Mouse (Mus musculus) midbrain, embryonic 12.5 days (tissue): ENCODE results near the gene Calcrl. TPM values are rescaled to one million over a fixed set of nuclear protein-coding genes. Genes with fewer than 3 reads are reported as not detected.

Source experiments
- ATAC-seq: fragments of 200-750 bp; cut with Nextera tagmentation; 2 replicates; pipeline ENCODE4 v1.8.0; 2017; ENCODE audit warnings: low read depth, moderate TSS enrichment, moderate library complexity; ENCODE audit not compliant: low FRiP score
- H3K27ac ChIP-seq: fragments of 300-500 bp; sonication (generic); replicated peaks from 2 replicates; pipeline ENCODE4 v1.5.1; 2016; ENCODE audit warnings: mild to moderate bottlenecking
- H3K27me3 ChIP-seq: fragments of 300-500 bp; sonication (generic); 2 replicates; pipeline ENCODE4 v1.6.1; 2016; ENCODE audit warnings: mild to moderate bottlenecking
- H3K36me3 ChIP-seq: fragments of 300-500 bp; sonication (generic); 2 replicates; pipeline ENCODE4 v1.6.1; 2016
- H3K4me1 ChIP-seq: fragments of 300-500 bp; sonication (generic); 2 replicates; pipeline ENCODE4 v1.6.1; 2016
- H3K4me2 ChIP-seq: fragments of 300-500 bp; sonication (generic); replicated peaks from 2 replicates; pipeline ENCODE4 v1.6.1; 2016; ENCODE audit warnings: mild to moderate bottlenecking, moderate library complexity
- H3K4me3 ChIP-seq: fragments of 300-500 bp; sonication (generic); 2 replicates; pipeline ENCODE4 v1.5.1; 2016; ENCODE audit warnings: mild to moderate bottlenecking
- H3K9ac ChIP-seq: fragments of 300-500 bp; sonication (generic); replicated peaks from 2 replicates; pipeline ENCODE4 v1.6.1; 2016; ENCODE audit warnings: mild to moderate bottlenecking, moderate library complexity
- H3K9me3 ChIP-seq: fragments of 300-500 bp; sonication (generic); 2 replicates; pipeline ENCODE4 v1.6.1; 2016; ENCODE audit warnings: mild to moderate bottlenecking
- WGBS: fragments of 180-500 bp; shearing (Covaris S2); methylation state at CpG from one replicate; pipeline ENCODE4 v1.1.7; 2016; 5-methylcytosine and 5-hydroxymethylcytosine counted together
- polyA plus RNA-seq: library from polyadenylated mRNA; unstranded; fragments of >200 nt; fragmentation: Nextera tagmentation; extraction: Ambion mirVana; gene quantifications from 2 replicates; pipeline ENCODE4 v1.2.1, GENCODE M21; 2016

The Calcrl gene
- polyA plus RNA-seq, 1 experiment from 2014 or later = 11.5 TPM

- H3K4me3 ChIP-seq = no peak overlapping the region
- no peaks in the 10 kb centered on the region for H3K9me3 ChIP-seq
- 85% methylated on average over 6 of the region's 6 CpGs for WGBS
- no peaks in the 10 kb centered on the region for H3K36me3 ChIP-seq
- no peak overlapping the region for H3K9ac ChIP-seq
- ATAC-seq = peak; percentile 62; the same call in 1 of the 2 replicates
- H3K27ac ChIP-seq = no peak overlapping the region
- no peak overlapping the region for H3K4me2 ChIP-seq
- H3K27me3 ChIP-seq = no peaks in the 10 kb centered on the region
- H3K4me1 ChIP-seq = no peaks in the 10 kb centered on the region
These were observed 62.2 kb downstream of the Calcrl start for GRCm38 (mm10) chr2:84362779-84363719.

- Histone ChIP-seq H3K4me1 (no peaks in the 10 kb centered on the region), H3K4me3 (no peak overlapping the region), H3K9ac (no peak overlapping the region), H3K27me3 (no peaks in the 10 kb centered on the region), H3K4me2 (no peak overlapping the region), H3K36me3 (no peaks in the 10 kb centered on the region), H3K27ac (no peak overlapping the region), H3K9me3 (no peaks in the 10 kb centered on the region)
- no peak for ATAC-seq
- 65% methylated on average over 3 of the region's 3 CpGs for WGBS
These were observed 66.4 kb downstream of the Calcrl start for GRCm38 (mm10) chr2:84358690-84359343.

GRCm38 (mm10) chr2:84355281-84355680 is 69.9 kb downstream of the Calcrl start:
- H3K4me2 ChIP-seq = no peak overlapping the region
- 88% methylated on average over 4 of the region's 4 CpGs for WGBS
- ATAC-seq = no peak

GRCm38 (mm10) chr2:84347376-84347775 is 77.8 kb downstream of the Calcrl start:
- no peak overlapping the region for H3K27ac ChIP-seq
- no peaks in the 10 kb centered on the region for H3K36me3 ChIP-seq
- H3K4me2 ChIP-seq = no peak overlapping the region
- no peaks in the 10 kb centered on the region for H3K4me1 ChIP-seq
- no peak overlapping the region for H3K9ac ChIP-seq
- no peak for ATAC-seq
- H3K4me3 ChIP-seq = no peak overlapping the region
- WGBS = 83% methylated on average over 2 of the region's 2 CpGs
- no peaks in the 10 kb centered on the region for H3K9me3 ChIP-seq
- no peaks in the 10 kb centered on the region for H3K27me3 ChIP-seq

More at GRCm38 (mm10) chr2:84355281-84355680, 69.9 kb downstream of the Calcrl start:
- H3K4me1 ChIP-seq = no peaks in the 10 kb centered on the region
- H3K36me3 ChIP-seq = no peaks in the 10 kb centered on the region
- no peaks in the 10 kb centered on the region for H3K9me3 ChIP-seq
- H3K4me3 ChIP-seq = no peak overlapping the region
- no peak overlapping the region for H3K27ac ChIP-seq
- no peak overlapping the region for H3K9ac ChIP-seq
- no peaks in the 10 kb centered on the region for H3K27me3 ChIP-seq

GRCm38 (mm10) chr2:84343756-84344155 is 81.5 kb downstream of the Calcrl start:
- Histone ChIP-seq H3K27ac (no peak overlapping the region), H3K9me3 (no peaks in the 10 kb centered on the region), H3K27me3 (no peaks in the 10 kb centered on the region), H3K36me3 (no peaks in the 10 kb centered on the region), H3K4me2 (no peak overlapping the region), H3K4me1 (no peaks in the 10 kb centered on the region), H3K4me3 (no peak overlapping the region), H3K9ac (no peak overlapping the region)
- 57% methylated on average over 2 of the region's 2 CpGs for WGBS
- no peak for ATAC-seq

- no peak overlapping the region for H3K4me2 ChIP-seq
- ATAC-seq = no peak
- no peaks in the 10 kb centered on the region for H3K4me1 ChIP-seq
- H3K27me3 ChIP-seq = no peaks in the 10 kb centered on the region
- no peaks in the 10 kb centered on the region for H3K9me3 ChIP-seq
- WGBS = 84% methylated on average over 1 of the region's 1 CpGs
- no peaks in the 10 kb centered on the region for H3K36me3 ChIP-seq
- no peak overlapping the region for H3K27ac ChIP-seq
- no peak overlapping the region for H3K9ac ChIP-seq
- no peak overlapping the region for H3K4me3 ChIP-seq
These were observed 87.3 kb downstream of the Calcrl start for GRCm38 (mm10) chr2:84337774-84338450.

GRCm38 (mm10) chr2:84336331-84336730 is 88.9 kb downstream of the Calcrl start:
- H3K27ac ChIP-seq = no peak overlapping the region
- ATAC-seq = no peak
- no peaks in the 10 kb centered on the region for H3K36me3 ChIP-seq
- 78% methylated on average over 4 of the region's 4 CpGs for WGBS
- no peaks in the 10 kb centered on the region for H3K9me3 ChIP-seq
- no peak overlapping the region for H3K9ac ChIP-seq
- no peak overlapping the region for H3K4me2 ChIP-seq
- no peaks in the 10 kb centered on the region for H3K27me3 ChIP-seq
- no peak overlapping the region for H3K4me3 ChIP-seq
- H3K4me1 ChIP-seq = no peaks in the 10 kb centered on the region

- Histone ChIP-seq H3K27me3 (no peaks in the 10 kb centered on the region), H3K4me2 (no peak overlapping the region), H3K9ac (no peak overlapping the region), H3K36me3 (no peaks in the 10 kb centered on the region), H3K4me3 (no peak overlapping the region), H3K9me3 (no peaks in the 10 kb centered on the region), H3K27ac (no peak overlapping the region), H3K4me1 (no peaks in the 10 kb centered on the region)
- ATAC-seq = no peak
- 83% methylated on average over 4 of the region's 4 CpGs for WGBS
These were observed 108.9 kb downstream of the Calcrl start for GRCm38 (mm10) chr2:84316185-84316805.

- H3K4me2 ChIP-seq = no peak overlapping the region
- no peak overlapping the region for H3K9ac ChIP-seq
- no peak overlapping the region for H3K4me3 ChIP-seq
- no peaks in the 10 kb centered on the region for H3K27me3 ChIP-seq
- no peak for ATAC-seq
- H3K4me1 ChIP-seq = no peaks in the 10 kb centered on the region
- no peak overlapping the region for H3K27ac ChIP-seq
- H3K36me3 ChIP-seq = no peaks in the 10 kb centered on the region
- 41% methylated on average over 5 of the region's 5 CpGs for WGBS
- no peaks in the 10 kb centered on the region for H3K9me3 ChIP-seq
These were observed 128.7 kb downstream of the Calcrl start for GRCm38 (mm10) chr2:84296517-84296916.

GRCm38 (mm10) chr2:84295068-84295467 is 130.1 kb downstream of the Calcrl start:
- H3K27me3 ChIP-seq = no peaks in the 10 kb centered on the region
- 81% methylated on average over 2 of the region's 2 CpGs for WGBS
- ATAC-seq = no peak

GRCm38 (mm10) chr2:84294611-84295010 is 130.6 kb downstream of the Calcrl start:
- H3K36me3 ChIP-seq = no peaks in the 10 kb centered on the region
- H3K9me3 ChIP-seq = no peaks in the 10 kb centered on the region
- H3K4me3 ChIP-seq = no peak overlapping the region
- WGBS = 62% methylated on average over 2 of the region's 2 CpGs
- H3K4me2 ChIP-seq = no peak overlapping the region
- H3K9ac ChIP-seq = no peak overlapping the region
- H3K27me3 ChIP-seq = no peaks in the 10 kb centered on the region
- no peaks in the 10 kb centered on the region for H3K4me1 ChIP-seq
- ATAC-seq = no peak
- no peak overlapping the region for H3K27ac ChIP-seq

More at GRCm38 (mm10) chr2:84295068-84295467, 130.1 kb downstream of the Calcrl start:
- H3K36me3 ChIP-seq = no peaks in the 10 kb centered on the region
- no peaks in the 10 kb centered on the region for H3K4me1 ChIP-seq
- no peak overlapping the region for H3K27ac ChIP-seq
- no peak overlapping the region for H3K4me3 ChIP-seq
- no peak overlapping the region for H3K9ac ChIP-seq
- no peaks in the 10 kb centered on the region for H3K9me3 ChIP-seq
- no peak overlapping the region for H3K4me2 ChIP-seq
